Mouse (Mus musculus): ENCODE results near the gene Strap.

The Strap gene

DNA sequence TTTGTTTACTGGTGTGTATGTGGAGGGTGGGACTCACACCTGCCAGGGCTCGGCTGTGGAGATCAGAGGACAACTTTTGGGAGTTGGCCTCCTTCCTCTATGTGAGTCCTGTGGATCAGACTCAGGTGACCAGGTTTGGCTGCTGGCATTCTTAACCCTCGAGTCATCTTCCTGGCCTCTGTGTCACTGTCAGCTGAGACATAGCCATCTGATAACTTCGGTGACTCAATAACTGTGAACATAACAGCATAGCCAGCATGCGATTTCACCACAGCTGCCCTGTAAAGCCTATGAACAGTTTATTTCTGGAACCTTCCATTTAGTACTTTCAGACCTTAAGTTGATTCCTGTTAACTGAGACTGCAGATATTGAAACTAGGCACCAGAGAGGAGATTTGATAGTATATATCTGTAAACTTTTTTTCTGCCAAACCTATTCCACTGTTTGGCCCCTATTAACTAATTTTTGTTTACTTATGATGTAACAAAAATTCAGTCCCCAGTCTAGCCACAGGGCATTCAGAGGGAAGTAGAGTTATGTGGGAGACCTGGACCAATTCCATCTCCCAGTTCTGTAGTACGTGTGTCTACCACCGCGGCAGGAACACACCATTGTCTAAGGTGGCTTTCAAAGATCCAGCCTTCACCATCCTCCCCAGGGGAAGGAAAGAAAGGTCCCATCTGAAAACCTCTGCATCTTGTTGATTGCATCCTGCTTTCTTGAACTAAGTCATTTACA lies 49.2 kb downstream of the Strap start:
- DNase-seq: no peak

DNA sequence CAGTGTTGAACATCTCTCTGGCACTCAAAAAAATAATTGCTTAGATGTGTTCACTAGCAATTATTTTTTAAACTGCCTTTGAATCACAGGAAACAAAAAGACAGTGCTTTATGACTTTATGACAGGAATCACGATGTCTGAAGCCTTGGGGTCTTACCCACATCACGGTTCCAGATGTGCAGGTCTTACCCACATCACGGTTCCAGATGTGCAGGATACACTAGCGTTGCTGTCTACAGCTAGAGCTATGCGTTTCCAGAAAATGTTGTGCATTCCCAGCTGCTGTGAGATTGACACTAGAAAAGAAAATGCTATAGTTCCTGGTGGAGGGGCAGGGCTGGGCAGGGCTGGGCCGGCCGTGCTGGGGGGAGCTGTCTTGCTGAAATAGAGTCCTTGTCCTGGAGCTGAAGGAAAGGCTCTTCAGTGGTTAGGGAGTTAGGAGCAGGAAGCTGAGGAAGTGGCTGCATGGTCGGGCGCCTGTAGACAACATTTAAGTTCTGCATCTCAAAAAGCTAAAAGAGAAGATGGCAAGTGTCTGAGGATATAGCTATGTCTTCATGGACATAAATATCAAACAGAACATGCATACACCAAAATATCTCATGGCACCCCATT lies 54.2 kb downstream of the Strap start:
- no peak for DNase-seq

GRCm38 (mm10) chr6:137789658-137790057 lies 54.8 kb downstream of the Strap start:
- DNase-seq: no peak

- DNase-seq: no peak
Measured at GRCm38 (mm10) chr6:137795494-137795893, 60.6 kb downstream of the Strap start.

GRCm38 (mm10) chr6:137796596-137797567 lies 62.0 kb downstream of the Strap start:
- DNase-seq: peak; percentile 26 to 31

DNA sequence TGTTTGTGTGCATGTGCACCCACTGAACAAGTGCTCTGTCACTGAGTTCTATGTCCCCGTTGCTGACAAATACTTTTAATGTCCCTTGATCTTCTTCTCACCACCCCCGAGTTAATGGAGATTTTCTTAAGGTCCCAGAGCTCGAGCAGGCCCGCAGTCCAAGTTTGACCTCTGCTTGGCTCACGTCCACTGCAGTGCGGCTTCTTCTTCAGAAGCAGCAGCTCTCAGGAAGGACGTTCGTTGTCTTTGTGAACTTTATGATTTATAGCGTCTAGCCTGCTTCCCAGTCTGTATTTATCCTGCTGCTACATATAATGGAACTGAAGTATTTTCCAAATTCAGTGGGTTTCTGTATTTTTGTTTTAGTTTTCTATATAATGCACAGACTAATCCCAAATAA lies 64.4 kb downstream of the Strap start:
- DNase-seq: no peak

Measured in cerebellum, postnatal 14 days (tissue).